Mouse (Mus musculus): ENCODE data around the gene Xndc1. TPM values are rescaled to one million over a fixed set of nuclear protein-coding genes. Genes with fewer than 3 reads are reported as not detected.
A peak's percentile ranks its signal among the peaks of the same experiment; 100 is the strongest.
"Not testable (repeated sequence)": the region's sequence is repeated elsewhere in the genome, so short reads cannot be mapped to it uniquely, and the experiment has no call there.

The Xndc1 gene
- polyA plus RNA-seq, 1 experiment from 2014 or later, result 44.5 TPM

DNA sequence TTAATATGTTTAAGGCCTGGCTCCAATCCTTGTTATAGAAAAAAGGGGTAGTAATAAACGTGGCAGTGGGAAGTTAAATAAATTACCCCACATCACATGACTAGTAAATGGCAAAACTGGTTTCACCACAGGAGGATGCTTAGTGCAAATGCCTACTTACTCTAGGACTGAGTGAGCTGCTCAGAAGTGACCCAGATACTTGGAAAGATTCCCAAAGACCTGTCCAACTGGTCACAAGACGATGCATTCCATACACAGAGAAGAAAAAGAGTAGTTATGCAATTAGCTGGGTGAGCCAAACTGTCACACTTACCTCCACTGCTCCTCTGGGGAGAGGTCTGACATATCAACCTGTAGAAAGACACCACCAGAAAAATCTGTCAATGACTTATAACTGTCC lies 23.0 kb upstream of the Xndc1 start:
- no peaks in the 10 kb centered on the region for H3K9me3 ChIP-seq
- H3K4me1 ChIP-seq, result no peaks in the 10 kb centered on the region
- H3K4me3 ChIP-seq, result no peak overlapping the region
- WGBS, result 90% methylated on average over 2 of the region's 2 CpGs
- no peak overlapping the region for H3K27ac ChIP-seq (replicated peaks)
- peaks cover 67% of the 10 kb centered on the region for H3K36me3 ChIP-seq (replicated peaks)
- H3K27me3 ChIP-seq (replicated peaks; ENCODE audit: low read depth, poor library complexity, severe bottlenecking), result no peaks in the 10 kb centered on the region
- no peak for DNase-seq (ENCODE audit: low spot score)

GRCm38 (mm10) chr7:102048524-102048923 lies 16.8 kb upstream of the Xndc1 start:
- not testable (repeated sequence) for H3K4me1 ChIP-seq; H3K27ac ChIP-seq (replicated peaks); H3K9me3 ChIP-seq; H3K4me3 ChIP-seq; H3K27me3 ChIP-seq (replicated peaks; ENCODE audit: low read depth, poor library complexity, severe bottlenecking); DNase-seq (ENCODE audit: low spot score)
- H3K36me3 ChIP-seq (replicated peaks), result peaks cover 56% of the 10 kb centered on the region

DNA sequence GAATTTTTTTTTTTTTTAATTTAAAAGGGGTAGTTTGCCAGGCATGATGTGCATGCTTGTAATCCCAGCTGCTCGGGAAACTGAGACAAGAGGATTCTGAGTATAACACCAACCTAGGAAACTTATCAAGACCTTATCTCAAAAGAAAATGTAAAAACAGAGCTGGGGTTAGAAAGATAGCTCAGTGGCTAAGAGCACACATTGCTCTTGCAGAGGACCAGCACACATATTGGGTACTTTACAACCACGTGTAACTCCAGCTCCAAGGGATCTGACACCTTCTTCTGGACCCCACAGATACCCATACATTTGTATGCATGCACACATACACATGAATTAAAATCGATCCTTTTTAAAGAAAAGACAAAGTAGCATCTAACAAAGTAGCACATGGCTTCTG lies 4.0 kb upstream of the Xndc1 start:
- 88% methylated on average over 3 of the region's 3 CpGs for WGBS
- H3K4me3 ChIP-seq, result no peak overlapping the region
- H3K27ac ChIP-seq (replicated peaks), result no peak overlapping the region
- no peaks in the 10 kb centered on the region for H3K9me3 ChIP-seq
- H3K27me3 ChIP-seq (replicated peaks; ENCODE audit: low read depth, poor library complexity, severe bottlenecking), result no peaks in the 10 kb centered on the region
- peaks cover 56% of the 10 kb centered on the region for H3K36me3 ChIP-seq (replicated peaks)
- no peak for DNase-seq (ENCODE audit: low spot score)
- peaks cover 19% of the 10 kb centered on the region for H3K4me1 ChIP-seq

DNA sequence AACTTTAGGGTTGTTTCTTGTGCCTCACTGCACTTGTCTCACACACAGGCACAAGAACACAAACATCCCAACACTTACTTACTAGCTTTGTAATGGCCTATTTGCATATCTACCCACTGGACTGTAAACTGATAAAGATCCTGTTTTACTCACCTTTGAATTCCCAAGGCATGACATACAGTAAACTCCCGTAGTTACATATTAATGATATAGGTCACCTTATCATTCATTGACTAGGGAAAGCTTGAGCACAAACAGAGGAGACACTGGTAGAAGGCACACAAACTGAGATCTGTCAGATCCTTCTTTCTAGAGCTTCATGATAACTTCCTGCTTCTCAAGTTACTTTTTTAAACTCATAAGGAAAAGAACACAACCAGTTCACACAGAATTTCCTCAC lies 3.1 kb upstream of the Xndc1 start:
- no peak overlapping the region for H3K4me3 ChIP-seq
- no peak overlapping the region for H3K27ac ChIP-seq (replicated peaks)
- no peaks in the 10 kb centered on the region for H3K9me3 ChIP-seq
- WGBS, result 87% methylated on average over 1 of the region's 1 CpGs
- H3K36me3 ChIP-seq (replicated peaks), result peaks cover 48% of the 10 kb centered on the region
- no peak for DNase-seq (ENCODE audit: low spot score)
- no peaks in the 10 kb centered on the region for H3K27me3 ChIP-seq (replicated peaks; ENCODE audit: low read depth, poor library complexity, severe bottlenecking)
- peaks cover 22% of the 10 kb centered on the region for H3K4me1 ChIP-seq

- peaks cover 47% of the 10 kb centered on the region for H3K36me3 ChIP-seq (replicated peaks)
- peak overlapping the region; percentile 82 for H3K4me3 ChIP-seq
- no peaks in the 10 kb centered on the region for H3K27me3 ChIP-seq (replicated peaks; ENCODE audit: low read depth, poor library complexity, severe bottlenecking)
- H3K9me3 ChIP-seq, result no peaks in the 10 kb centered on the region
- H3K27ac ChIP-seq (replicated peaks), result no peak overlapping the region
- H3K4me1 ChIP-seq, result peaks cover 22% of the 10 kb centered on the region
- DNase-seq (ENCODE audit: low spot score), result no peak
- WGBS, result 89% methylated on average over 9 of the region's 9 CpGs
Observed at GRCm38 (mm10) chr7:102063891-102064290, 1.4 kb upstream of the Xndc1 start.

- H3K9me3 ChIP-seq, result no peaks in the 10 kb centered on the region
- H3K4me3 ChIP-seq, result peak overlapping the region; percentile 82
- no peak for DNase-seq (ENCODE audit: low spot score)
- peaks cover 22% of the 10 kb centered on the region for H3K4me1 ChIP-seq
- H3K27me3 ChIP-seq (replicated peaks; ENCODE audit: low read depth, poor library complexity, severe bottlenecking), result no peaks in the 10 kb centered on the region
- H3K27ac ChIP-seq (replicated peaks), result peak overlapping the region; percentile 93
- under 1% methylated on average over 9 of the region's 9 CpGs for WGBS
- H3K36me3 ChIP-seq (replicated peaks), result peaks cover 45% of the 10 kb centered on the region
Observed at GRCm38 (mm10) chr7:102064655-102065045, 661 bp upstream of the Xndc1 start.

- H3K9me3 ChIP-seq, result no peaks in the 10 kb centered on the region
- H3K27me3 ChIP-seq (replicated peaks; ENCODE audit: low read depth, poor library complexity, severe bottlenecking), result no peaks in the 10 kb centered on the region
- H3K27ac ChIP-seq (replicated peaks), result peak overlapping the region; percentile 93
- no peak for DNase-seq (ENCODE audit: low spot score)
- peaks cover 46% of the 10 kb centered on the region for H3K36me3 ChIP-seq (replicated peaks)
- WGBS, result 83% methylated on average over 6 of the region's 6 CpGs
- peaks cover 22% of the 10 kb centered on the region for H3K4me1 ChIP-seq
- H3K4me3 ChIP-seq, result peak overlapping the region; percentile 82
Observed at GRCm38 (mm10) chr7:102066363-102066762, 1.1 kb downstream of the Xndc1 start.

- DNase-seq (ENCODE audit: low spot score), result no peak
- 83% methylated on average over 7 of the region's 7 CpGs for WGBS
- Histone ChIP-seq H3K27ac (replicated peaks) (no peak overlapping the region), H3K36me3 (replicated peaks) (peaks cover 98% of the 10 kb centered on the region), H3K9me3 (no peaks in the 10 kb centered on the region), H3K27me3 (replicated peaks; ENCODE audit: low read depth, poor library complexity, severe bottlenecking) (no peaks in the 10 kb centered on the region), H3K4me1 (no peaks in the 10 kb centered on the region), H3K4me3 (no peak overlapping the region)
Observed at GRCm38 (mm10) chr7:102076714-102077296, 11.5 kb downstream of the Xndc1 start.

GRCm38 (mm10) chr7:102078517-102078916 lies 13.2 kb downstream of the Xndc1 start:
- Histone ChIP-seq H3K4me1 (no peaks in the 10 kb centered on the region), H3K4me3 (no peak overlapping the region), H3K36me3 (replicated peaks) (peaks cover 98% of the 10 kb centered on the region), H3K27me3 (replicated peaks; ENCODE audit: low read depth, poor library complexity, severe bottlenecking) (no peaks in the 10 kb centered on the region), H3K27ac (replicated peaks) (no peak overlapping the region), H3K9me3 (no peaks in the 10 kb centered on the region)
- DNase-seq (ENCODE audit: low spot score), result no peak
- WGBS, result 82% methylated on average over 7 of the region's 7 CpGs

DNA sequence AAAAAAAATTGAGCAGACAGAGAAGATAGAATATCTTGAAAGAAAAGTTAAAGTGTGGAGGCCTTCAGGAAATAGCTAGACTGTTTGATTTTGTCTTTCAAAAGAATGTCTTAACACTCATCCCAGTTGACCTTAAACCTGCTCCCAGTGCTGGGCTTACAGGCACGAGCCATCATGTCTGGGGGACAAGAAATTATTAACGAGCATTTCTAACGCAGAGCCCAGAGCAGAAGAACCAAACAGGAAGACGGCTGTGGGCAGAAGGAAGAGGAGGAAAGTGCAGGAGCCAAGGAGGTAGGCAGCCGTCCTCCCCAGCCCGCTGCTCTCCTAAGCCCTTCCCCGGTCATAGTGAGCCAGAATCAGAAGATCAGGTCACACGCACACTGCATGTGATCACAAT lies 15.0 kb downstream of the Xndc1 start:
- peaks cover 98% of the 10 kb centered on the region for H3K36me3 ChIP-seq (replicated peaks)
- H3K27me3 ChIP-seq (replicated peaks; ENCODE audit: low read depth, poor library complexity, severe bottlenecking), result no peaks in the 10 kb centered on the region
- H3K4me1 ChIP-seq, result no peaks in the 10 kb centered on the region
- DNase-seq (ENCODE audit: low spot score), result no peak
- no peak overlapping the region for H3K27ac ChIP-seq (replicated peaks)
- no peaks in the 10 kb centered on the region for H3K9me3 ChIP-seq
- no peak overlapping the region for H3K4me3 ChIP-seq
- 93% methylated on average over 8 of the region's 8 CpGs for WGBS

- Histone ChIP-seq H3K27me3 (replicated peaks; ENCODE audit: low read depth, poor library complexity, severe bottlenecking) (no peaks in the 10 kb centered on the region), H3K4me1 (no peaks in the 10 kb centered on the region), H3K36me3 (replicated peaks) (peaks cover 99% of the 10 kb centered on the region), H3K4me3 (no peak overlapping the region), H3K27ac (replicated peaks) (no peak overlapping the region), H3K9me3 (no peaks in the 10 kb centered on the region)
- DNase-seq (ENCODE audit: low spot score), result no peak
- 96% methylated on average over 5 of the region's 5 CpGs for WGBS
Observed at GRCm38 (mm10) chr7:102081784-102082183, 16.5 kb downstream of the Xndc1 start.

DNA sequence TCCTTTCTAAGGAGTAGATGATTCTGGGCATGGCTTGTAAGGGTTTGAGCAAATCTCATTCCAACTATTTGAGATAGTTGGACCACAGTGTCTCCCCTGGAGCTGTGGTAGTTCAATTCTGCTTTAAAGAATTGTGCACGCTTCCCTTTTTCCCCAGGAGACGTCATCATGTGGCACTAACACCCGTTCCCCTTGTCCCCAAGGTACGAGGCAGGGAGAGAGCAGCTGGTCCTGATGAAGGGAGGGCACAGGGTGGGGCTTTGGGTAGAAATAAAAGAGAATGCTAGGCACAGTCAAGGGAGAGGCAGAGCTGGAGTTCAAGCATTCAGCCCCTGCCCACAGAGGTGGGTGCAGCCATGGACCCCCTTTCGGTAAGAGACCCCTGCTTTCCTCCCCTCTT lies 17.5 kb downstream of the Xndc1 start, which contains the start of gene Trpc2:
TSS of gene Trpc2 (plus strand) at position 301 of the 400 bp plus-strand sequence.
- peaks cover 98% of the 10 kb centered on the region for H3K36me3 ChIP-seq (replicated peaks)

DNA sequence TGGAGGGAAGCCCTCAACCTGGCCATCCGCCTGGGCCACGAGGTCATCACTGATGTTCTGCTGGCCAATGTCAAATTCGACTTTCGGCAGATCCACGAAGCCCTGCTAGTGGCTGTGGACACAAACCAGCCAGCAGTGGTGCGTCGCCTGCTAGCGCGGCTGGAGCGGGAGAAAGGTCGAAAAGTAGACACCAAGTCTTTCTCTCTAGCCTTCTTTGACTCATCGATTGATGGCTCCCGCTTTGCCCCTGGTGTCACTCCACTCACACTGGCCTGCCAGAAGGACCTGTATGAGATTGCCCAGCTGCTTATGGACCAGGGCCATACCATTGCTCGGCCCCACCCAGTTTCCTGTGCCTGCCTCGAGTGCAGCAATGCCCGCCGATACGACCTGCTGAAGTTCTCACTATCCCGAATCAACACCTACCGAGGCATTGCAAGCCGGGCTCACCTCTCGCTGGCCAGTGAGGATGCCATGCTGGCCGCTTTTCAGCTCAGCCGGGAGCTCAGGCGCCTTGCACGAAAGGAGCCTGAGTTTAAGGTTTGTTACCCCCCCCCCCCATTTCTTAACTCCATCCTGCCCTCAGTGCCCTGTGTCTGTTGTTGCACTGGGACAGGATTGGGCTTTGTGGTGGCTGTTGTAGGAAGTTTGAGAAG lies 18.9 kb downstream of the Xndc1 start:
- Histone ChIP-seq H3K36me3 (replicated peaks) (peaks cover 98% of the 10 kb centered on the region), H3K27me3 (replicated peaks; ENCODE audit: low read depth, poor library complexity, severe bottlenecking) (no peaks in the 10 kb centered on the region), H3K9me3 (no peaks in the 10 kb centered on the region), H3K27ac (replicated peaks) (no peak overlapping the region), H3K4me3 (no peak overlapping the region), H3K4me1 (no peaks in the 10 kb centered on the region)
- 94% methylated on average over 26 of the region's 26 CpGs for WGBS
- no peak for DNase-seq (ENCODE audit: low spot score)

More for the DNA sequence above, 17.5 kb downstream of the Xndc1 start, which contains the start of gene Trpc2:
- 88% methylated on average over 5 of the region's 5 CpGs for WGBS
- Histone ChIP-seq H3K9me3 (no peaks in the 10 kb centered on the region), H3K27ac (replicated peaks) (no peak within 1 kb of the TSS), H3K4me1 (no peaks in the 10 kb centered on the region), H3K4me3 (no peak within 1 kb of the TSS), H3K27me3 (replicated peaks; ENCODE audit: low read depth, poor library complexity, severe bottlenecking) (no peaks in the 10 kb centered on the region)
- DNase-seq (ENCODE audit: low spot score), result no peak
